Mouse (Mus musculus) lung, postnatal 10 days (tissue): ENCODE measurements at regions not wholly inside any gene's neighbourhood (a gene's known extent, or its start where the extent isn't known, plus 50 kb on each side); places are given as distances from the start of the nearest gene placed in this dataset.
"Not testable (repeated sequence)": the region's sequence is repeated elsewhere in the genome, so short reads cannot be mapped to it uniquely, and the experiment has no call there.

Source experiments
- DNase-seq: peaks from one replicate; pipeline ENCODE4 v3.0.0; 2021

DNA sequence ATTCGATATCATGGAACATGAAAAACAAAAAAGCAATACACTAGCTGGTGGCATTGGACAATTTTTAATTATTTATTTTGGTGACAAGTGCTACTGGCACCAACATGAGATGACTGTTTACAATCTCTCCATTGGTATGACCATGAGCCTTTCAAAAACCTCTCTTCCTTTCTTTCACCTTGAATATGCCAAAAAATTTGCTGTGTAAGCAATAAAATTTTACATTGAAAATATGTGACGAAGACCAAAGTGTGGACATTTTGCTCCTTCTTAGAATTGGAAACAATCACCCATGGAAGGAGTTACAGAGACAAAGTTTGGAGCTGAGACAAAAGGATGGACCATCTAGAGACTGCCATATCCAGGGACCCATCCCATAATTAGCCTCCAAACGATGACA is 83.4 kb upstream of the Gm49339 start:
- not testable (repeated sequence) for DNase-seq

DNA sequence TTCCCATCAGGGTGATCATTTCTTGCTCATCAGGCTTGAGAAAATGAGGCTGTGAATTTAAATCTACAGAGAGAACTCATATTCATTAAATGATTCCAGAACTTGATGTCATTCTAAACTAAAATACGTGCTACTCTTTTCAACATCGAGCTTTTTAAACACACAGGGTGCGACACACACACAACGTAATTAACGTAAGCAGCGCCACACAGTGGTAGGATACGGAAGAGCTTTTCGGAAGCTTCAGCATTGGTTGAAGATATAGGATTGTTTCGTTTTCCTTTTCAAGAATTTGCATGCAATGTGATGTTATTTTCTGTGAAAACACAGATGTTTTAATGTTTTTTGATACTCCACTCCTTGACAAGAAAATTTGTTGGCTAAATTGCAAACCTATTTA is 75.3 kb upstream of the Gm49339 start:
- DNase-seq: peak; percentile 43

DNA sequence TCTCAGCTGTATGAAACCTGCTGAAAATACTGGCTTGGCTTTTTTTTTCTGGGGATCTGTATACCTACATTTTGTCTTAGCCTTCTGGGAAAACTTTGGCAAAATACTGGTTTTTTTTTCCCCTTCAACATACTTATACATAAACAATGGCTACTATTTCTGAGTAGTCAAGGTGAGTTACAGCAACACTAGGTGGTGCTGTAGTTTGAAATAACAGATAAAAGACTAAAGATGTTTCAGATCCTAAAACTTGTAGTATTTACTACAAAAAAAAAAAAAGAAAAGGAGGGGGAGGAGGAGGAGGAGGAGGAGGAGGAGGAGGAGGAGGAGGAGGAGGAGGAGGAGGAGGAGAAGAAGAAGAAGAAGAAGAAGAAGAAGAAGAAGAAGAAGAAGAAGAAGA is 67.6 kb upstream of the Gm49339 start:
- no peak for DNase-seq

DNA sequence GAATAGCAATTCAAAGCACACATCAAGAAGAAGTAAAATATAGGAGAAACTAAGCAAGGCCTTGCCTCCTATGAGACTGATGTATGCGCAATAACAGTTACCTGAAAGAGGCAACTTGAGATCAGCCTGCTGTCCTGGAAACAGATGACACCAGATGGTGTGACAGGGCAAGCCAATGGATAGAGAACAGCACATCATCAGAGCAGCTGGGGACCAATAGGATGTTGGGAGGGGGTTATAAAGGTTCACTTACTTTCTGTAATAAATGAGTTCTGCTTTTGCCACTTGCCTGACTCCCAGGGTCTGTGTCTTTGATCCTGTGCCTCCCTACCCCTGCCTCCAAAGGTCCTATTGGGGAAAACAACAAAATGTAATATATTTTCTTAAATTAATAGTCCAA is 65.9 kb upstream of the Gm49339 start:
- no peak for DNase-seq

DNA sequence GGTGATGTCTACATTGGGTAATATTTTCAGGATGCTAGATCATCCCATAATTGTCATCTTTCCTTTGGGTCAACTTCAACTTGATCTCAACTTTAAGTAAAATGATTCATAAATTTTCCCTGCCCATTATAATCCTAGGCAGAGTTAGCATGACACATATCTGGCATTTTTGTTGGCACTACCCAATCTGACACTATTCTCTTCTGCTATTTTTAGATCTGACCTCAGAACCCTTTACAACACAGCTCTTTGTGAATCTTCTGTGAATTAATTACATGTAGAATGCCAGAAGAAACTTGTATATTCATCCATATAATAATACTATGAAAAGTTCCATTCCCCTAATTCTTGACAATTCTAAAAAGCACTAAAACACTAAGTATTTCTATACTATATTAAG is 63.7 kb upstream of the Gm49339 start:
- no peak for DNase-seq

DNA sequence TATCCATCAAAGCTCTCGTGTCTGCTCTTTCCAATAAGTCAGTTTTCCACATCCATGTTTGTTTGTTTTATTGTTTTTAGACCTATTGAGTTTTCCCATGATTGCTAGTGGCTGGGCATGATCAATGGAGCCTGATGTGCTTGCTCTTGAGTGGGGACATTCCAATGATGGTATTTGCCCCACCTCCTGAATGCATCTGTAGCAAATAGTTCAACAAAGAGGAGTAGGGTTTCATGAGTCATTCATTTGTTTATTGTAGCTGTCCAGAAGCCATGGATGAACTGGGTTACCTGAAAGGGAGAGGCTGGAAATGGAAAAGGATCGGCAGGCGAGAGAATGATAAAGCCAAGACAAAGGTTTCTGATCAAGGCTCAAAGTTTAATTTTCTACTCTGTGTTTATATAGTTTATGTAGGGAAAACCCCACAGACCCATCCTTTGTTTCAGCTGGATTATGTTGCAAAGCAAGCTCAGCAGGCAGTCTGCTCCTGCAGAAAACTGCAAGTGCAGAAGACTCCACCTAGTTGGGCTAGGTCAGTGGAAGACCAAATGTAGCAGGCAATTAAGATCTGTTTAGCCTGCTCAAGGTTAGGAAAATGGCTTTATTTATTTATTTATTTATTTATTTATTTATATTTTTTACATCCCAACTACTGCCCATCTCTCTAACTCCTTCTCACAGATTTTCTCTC is 63.0 kb upstream of the Gm49339 start:
- no peak for DNase-seq

DNA sequence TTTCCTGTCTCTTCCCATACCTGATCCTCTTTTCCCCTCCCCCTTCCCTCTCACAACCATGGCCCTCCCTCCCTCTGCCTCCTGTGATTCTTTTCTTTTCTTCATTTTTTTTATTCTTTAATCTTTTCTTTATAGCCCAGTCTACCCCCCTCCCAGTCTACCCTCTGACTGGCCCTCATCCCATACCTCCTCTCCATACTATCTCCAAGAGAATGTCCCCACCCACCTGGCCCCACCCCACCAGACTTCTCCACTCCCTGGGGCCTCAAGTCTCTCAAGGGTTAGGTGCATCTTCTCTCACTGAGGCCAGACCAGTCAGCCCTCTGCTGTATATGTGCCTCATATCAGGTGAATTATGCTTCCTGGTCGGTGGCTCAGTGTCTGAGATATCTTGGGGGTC is 61.9 kb upstream of the Gm49339 start:
- DNase-seq: no peak

DNA sequence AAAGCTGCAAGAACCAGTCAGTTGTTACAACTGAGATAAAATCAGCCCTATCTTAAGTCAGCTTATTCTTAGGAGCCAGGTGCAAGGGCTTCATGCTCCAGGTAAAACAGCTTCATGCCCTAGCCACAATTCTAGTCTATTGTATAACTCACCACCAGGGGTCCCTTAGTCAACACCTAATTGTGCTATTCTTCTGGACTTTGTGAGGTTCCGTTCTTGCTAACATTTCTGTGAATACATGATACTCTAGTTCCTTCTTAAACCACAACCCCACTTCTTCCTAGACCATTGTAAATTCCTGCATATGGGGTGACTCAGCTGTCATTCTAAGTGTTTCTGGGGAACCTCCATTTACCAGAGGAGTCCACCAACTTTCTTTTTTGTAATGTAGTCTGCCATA is 57.9 kb upstream of the Gm49339 start:
- DNase-seq: no peak
